Mouse (Mus musculus): ENCODE results near the gene Klrg2.

Klrg2 gene

GRCm38 (mm10) chr6:38629556-38629955 is 7.5 kb downstream of the Klrg2 start:
- no peak for DNase-seq (ENCODE audit: low read depth, low spot score)

- no peak for DNase-seq (ENCODE audit: low read depth, low spot score)
These were observed 9.6 kb downstream of the Klrg2 start for GRCm38 (mm10) chr6:38627486-38627885.

GRCm38 (mm10) chr6:38627081-38627480 is 10.0 kb downstream of the Klrg2 start:
- DNase-seq (ENCODE audit: low read depth, low spot score) = no peak

GRCm38 (mm10) chr6:38626086-38626485 is 11.0 kb downstream of the Klrg2 start:
- DNase-seq (ENCODE audit: low read depth, low spot score) = no peak

- no peak for DNase-seq (ENCODE audit: low read depth, low spot score)
These were observed 12.6 kb downstream of the Klrg2 start for GRCm38 (mm10) chr6:38624439-38624838.

GRCm38 (mm10) chr6:38623457-38623856 is 13.6 kb downstream of the Klrg2 start:
- no peak for DNase-seq (ENCODE audit: low read depth, low spot score)

- no peak for DNase-seq (ENCODE audit: low read depth, low spot score)
These were observed 14.6 kb downstream of the Klrg2 start for GRCm38 (mm10) chr6:38622406-38622805.

- DNase-seq (ENCODE audit: low read depth, low spot score) = no peak
These were observed 27.1 kb downstream of the Klrg2 start for GRCm38 (mm10) chr6:38609892-38610291.

GRCm38 (mm10) chr6:38597481-38597880 is 39.6 kb downstream of the Klrg2 start:
- no peak for DNase-seq (ENCODE audit: low read depth, low spot score)

GRCm38 (mm10) chr6:38581711-38582110 is 55.3 kb downstream of the Klrg2 start:
- no peak for DNase-seq (ENCODE audit: low read depth, low spot score)

GRCm38 (mm10) chr6:38580112-38580857 is 56.8 kb downstream of the Klrg2 start:
- DNase-seq (ENCODE audit: low read depth, low spot score) = no peak

- DNase-seq (ENCODE audit: low read depth, low spot score) = no peak
These were observed 60.9 kb downstream of the Klrg2 start for GRCm38 (mm10) chr6:38576096-38576495.
